In the genomic region with DNA sequence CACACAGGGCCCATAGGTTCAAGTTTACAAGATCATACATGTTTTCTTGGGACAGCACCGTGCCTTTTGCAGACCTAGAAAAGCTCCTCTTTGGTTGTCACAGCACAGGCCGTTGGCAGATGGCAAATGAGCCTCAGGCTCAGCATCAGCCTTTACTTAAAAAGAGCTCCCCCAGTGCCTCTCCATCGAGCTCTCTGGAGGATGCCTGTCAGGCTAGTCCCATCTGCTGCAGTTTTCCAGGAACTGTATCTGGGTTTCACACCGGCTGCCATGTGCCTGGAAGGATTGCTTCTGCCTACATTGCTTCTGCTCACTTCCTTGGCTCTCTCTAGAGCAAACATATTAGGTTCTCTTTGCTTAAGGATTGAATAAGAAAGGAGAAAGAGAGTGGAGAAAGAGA, we compare ENCODE assay signal across 13 mouse cellular contexts.
DNase-seq lines count a peak whose midpoint lies in the region; ATAC-seq lines count a peak whose summit lies in the region.
"Had no signal": no experiment of that assay in that cellular context is flagged by ENCODE, and none has a peak within 500 bp of the region (broad histone marks: within the 10 kb centered on the region; RNA-seq: fewer than 3 reads in every experiment).

No protein-coding gene starts in this region.

- no peaks in the 10 kb centered on the region for H3K9me3 ChIP-seq in neural tube, embryonic 12.5 days
- H3K9me3 ChIP-seq: heart, embryonic 10.5 days; liver, embryonic 15.5 days had no signal

- no peak overlapping the region for H3K4me2 ChIP-seq in neural tube, embryonic 12.5 days (replicated peaks)
- H3K4me2 ChIP-seq: liver, embryonic 15.5 days; midbrain, embryonic 11.5 days had no signal

- no peaks in the 10 kb centered on the region for H3K27me3 ChIP-seq in neural tube, embryonic 12.5 days (replicated peaks)
- H3K27me3 ChIP-seq: liver, embryonic 15.5 days had no signal

- H3K4me1 ChIP-seq in neural tube, embryonic 12.5 days = no peaks in the 10 kb centered on the region
- H3K4me1 ChIP-seq: heart, embryonic 10.5 days; liver, embryonic 15.5 days had no signal

- H3K36me3 ChIP-seq in neural tube, embryonic 12.5 days = no peaks in the 10 kb centered on the region
- H3K36me3 ChIP-seq: heart, embryonic 10.5 days; liver, embryonic 15.5 days had no signal

- no peak overlapping the region for H3K27ac ChIP-seq in neural tube, embryonic 12.5 days
- H3K27ac ChIP-seq: heart, embryonic 10.5 days; liver, embryonic 15.5 days had no signal

- no peak for DNase-seq in neural tube, embryonic 10.5 days (ENCODE audit: extremely low spot score, low spot score)
- peak; percentile 16 to 30 for DNase-seq in frontal cortex, postnatal 14 days (ENCODE audit: low spot score in 2 of 2)
- DNase-seq in left cerebral cortex, adult 11 months (ENCODE audit: low spot score) = peak; percentile 34
- peak; percentile 52 to 72 for DNase-seq in right cerebral cortex, postnatal 36 days (ENCODE audit: low spot score in 2 of 2)
- DNase-seq in kidney, adult 18-20 months = no peak
- no peak for DNase-seq in gastrocnemius, adult 8-10 months (ENCODE audit: low spot score in 2 of 2)
- no peak for DNase-seq in yolk sac, embryonic 10.5 days (ENCODE audit: low spot score)
- DNase-seq: kidney, adult 2 months; thymus, adult 2 months had no signal

- no peak overlapping the region for H3K9ac ChIP-seq in neural tube, embryonic 12.5 days
- H3K9ac ChIP-seq: liver, embryonic 15.5 days had no signal

- no peak overlapping the region for H3K4me3 ChIP-seq in neural tube, embryonic 12.5 days
- H3K4me3 ChIP-seq: heart, embryonic 10.5 days; liver, embryonic 15.5 days had no signal

- ATAC-seq in neural tube, embryonic 12.5 days (ENCODE audit: low FRiP score, low read depth) = peak; percentile 41; the same call in 1 of the 2 replicates

- WGBS in neural tube, embryonic 12.5 days = 68% methylated on average over 4 of the region's 4 CpGs

Comparison
In these comparisons a context has a peak if more than half of its experiments do, and no peak if none do; other contexts are left out.
1. DNase-seq: peak in frontal cortex, postnatal 14 days (2 of 2), left cerebral cortex, adult 11 months (single experiment) and right cerebral cortex, postnatal 36 days (2 of 2); none in neural tube, embryonic 10.5 days (single experiment), kidney, adult 18-20 months (single experiment), gastrocnemius, adult 8-10 months (0 of 2) and yolk sac, embryonic 10.5 days (single experiment).